Mouse (Mus musculus): Measurements from ENCODE around the gene Fermt3.

DNA sequence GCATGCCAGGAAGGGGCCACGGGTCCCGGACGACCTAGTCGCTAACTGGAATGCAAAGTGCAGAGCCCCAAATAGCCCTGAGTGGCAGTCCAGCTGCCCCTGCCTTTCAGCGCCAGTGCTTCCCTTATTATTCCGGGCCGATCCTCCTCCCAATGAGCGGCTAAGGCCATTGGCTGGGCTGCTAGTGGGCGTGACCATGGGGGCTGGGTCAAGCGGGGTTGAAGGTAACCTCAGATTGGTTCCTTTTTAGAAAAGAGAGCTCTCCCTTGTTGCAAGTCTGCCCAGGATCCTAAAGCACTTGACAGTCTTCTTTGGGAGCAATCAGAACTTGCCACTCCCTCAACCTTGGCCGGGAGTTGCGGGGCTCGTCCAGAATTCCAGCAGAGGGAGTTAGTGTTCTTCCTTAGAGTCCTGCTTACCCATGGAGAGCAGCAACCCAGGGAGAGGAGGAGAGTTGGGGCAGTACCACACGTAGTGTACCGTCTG lies 38.5 kb upstream of the Fermt3 start:
- peak; percentile 46 for TF ChIP-seq CTCF (IDR thresholded peaks at IDR 0.05; ENCODE audit: low read depth)
- TF ChIP-seq EP300 (IDR thresholded peaks at IDR 0.05; ENCODE audit: low read depth): no peak

Measured in heart, postnatal 0 days (tissue).